Mouse (Mus musculus) telencephalon, adult 2 months (tissue): ENCODE results near the gene Adamts20.
A peak's percentile ranks its signal among the peaks of the same experiment; 100 is the strongest.

Experiments
- DNase-seq: peaks from one replicate; pipeline ENCODE4 v3.0.0-alpha.2; 2011; ENCODE audit warnings: low read depth, low spot score

The Adamts20 gene

DNA sequence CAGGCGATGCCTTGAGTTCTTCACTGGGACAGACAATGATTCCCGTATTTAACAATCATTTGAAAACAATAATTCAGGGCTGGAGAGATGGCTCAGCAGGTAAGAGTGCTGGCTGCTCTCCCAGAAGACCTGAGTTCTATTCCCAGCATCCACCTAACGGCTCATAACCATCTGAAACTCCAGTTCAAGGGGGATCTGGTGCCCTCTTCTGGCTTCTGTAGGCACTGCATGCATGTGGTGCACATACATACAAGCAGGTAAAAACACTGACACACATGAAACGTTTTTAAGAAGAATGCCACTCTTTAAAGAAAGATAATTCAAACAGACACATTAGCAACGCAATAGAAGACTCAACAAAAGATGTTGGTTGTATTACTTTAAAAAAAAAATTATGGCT, 120.9 kb downstream of the Adamts20 start:
- DNase-seq = no peak

DNA sequence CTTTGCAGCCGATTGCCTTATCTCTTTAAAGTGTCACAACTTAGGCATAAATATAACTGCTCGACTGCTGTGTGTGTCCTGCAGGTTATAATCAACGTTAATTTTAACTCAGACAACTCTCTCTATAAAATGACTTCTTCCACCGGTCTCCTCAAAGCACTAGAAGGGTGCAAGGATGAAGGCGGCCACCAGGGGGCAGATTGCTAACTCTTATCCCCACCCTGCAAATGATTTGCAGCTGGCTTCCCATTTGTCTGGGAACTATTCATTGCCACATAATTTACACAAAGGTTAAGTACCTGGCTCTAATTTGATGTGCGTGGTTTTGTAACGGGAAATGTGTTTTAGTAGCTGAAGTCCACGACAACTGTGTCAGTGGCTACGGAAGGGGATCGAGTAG, 122.9 kb downstream of the Adamts20 start:
- DNase-seq = peak; percentile 35

DNA sequence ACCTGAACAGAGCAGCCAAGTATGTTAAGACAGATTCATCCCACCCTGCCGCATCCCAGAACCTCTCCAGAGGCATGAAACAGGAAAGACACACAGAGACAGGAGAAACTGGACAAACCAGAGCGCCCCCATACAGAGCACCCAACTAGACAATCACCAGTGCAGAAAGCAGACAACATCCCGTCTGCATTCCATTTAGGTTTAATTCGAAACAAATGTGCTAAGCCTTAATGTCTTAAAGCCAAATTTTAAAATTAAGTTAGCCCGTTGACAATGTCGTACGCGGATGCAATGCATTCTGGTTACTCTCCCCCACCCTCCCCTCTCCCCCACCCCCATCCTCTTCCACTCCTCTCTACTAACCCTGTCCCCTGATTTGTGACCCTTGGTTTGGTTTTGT, 126.2 kb downstream of the Adamts20 start:
- no peak for DNase-seq

DNA sequence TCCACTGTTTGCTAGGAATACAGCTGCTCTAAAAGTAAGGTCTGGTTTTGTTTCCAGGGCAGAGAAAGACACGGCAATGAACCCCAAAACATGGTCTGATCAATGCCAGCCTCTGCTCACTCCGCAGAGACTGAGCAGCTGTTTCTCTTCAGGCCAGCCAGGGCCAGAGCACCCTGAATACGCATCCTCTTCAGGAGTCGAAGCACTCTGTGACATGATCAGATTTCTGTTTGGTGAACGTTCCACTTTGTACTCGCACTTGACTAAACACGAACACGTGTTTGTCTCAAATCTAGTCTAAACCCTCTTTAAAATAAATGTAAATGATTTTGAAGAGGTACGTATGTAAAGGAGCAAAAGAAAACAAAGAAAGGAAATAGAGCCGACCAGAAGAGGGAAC, 130.6 kb downstream of the Adamts20 start:
- no peak for DNase-seq

DNA sequence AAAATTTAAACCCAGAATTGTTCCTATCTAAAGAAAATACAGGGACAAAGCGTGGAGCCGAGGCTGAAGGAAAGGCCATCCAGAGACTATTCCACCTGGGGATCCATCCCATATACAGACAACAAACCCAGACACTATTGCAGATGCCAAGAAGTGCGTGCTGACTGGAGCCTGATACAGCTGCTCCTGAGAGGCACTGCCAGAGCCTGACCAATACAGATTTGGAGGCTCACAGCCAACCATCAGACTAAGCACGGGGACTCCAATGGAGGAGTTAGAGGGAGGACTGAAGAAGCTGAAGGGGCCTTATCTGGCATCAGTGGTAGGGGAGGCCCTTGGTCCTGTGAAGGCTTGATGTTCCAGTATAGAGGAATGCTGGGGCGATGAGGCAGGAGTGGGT, 138.6 kb downstream of the Adamts20 start:
- no peak for DNase-seq

DNA sequence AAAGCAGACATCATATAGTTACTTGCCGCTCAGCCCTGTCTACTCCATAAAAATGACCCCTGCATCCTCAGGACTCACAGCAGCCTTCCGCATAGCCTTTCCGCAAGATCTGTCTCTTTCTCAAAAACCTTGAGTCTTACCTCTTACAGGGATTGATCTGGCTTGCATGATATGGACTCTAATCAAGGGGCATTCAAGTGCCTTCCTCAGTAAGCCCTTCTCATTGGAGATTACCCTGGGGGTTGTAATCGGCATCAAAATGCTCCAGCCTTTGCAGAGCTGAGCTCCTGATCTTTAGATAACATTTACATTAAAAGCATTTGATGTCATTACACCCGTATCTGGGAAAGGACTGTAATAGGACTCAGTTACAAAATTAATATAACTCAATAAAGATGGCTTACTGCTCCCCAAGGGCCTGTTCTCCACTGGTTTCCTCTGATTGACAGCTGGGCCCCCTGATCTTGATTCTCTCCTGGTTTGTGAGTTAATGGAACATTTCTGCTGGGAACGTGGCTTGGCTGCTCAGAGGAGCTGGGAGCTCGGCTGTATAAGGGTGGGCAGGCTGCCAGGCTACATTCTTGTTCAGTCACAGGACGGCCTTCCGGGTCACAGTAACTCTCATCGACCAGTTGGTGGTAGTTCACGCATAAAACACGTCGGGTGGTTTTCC, 139.6 kb downstream of the Adamts20 start:
- DNase-seq = no peak

DNA sequence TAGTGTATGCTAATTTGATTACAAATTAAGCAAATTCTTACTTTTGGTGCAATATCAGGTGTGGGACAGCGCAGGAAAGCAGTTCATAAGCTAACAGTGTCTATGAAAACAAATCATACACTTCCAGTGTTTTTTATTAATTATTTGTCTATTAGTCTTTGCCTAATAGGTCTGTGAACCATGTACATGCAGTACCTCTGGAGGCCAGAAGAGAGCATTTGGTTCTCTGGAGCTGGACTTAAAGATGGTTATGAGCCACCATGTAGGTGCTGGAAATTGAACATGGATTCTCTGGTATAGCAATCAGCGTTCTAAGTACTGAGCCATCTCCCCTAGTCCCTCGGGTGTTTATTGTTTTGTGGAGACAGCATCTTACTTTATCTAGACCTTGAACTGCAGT, 149.0 kb downstream of the Adamts20 start:
- DNase-seq = no peak

DNA sequence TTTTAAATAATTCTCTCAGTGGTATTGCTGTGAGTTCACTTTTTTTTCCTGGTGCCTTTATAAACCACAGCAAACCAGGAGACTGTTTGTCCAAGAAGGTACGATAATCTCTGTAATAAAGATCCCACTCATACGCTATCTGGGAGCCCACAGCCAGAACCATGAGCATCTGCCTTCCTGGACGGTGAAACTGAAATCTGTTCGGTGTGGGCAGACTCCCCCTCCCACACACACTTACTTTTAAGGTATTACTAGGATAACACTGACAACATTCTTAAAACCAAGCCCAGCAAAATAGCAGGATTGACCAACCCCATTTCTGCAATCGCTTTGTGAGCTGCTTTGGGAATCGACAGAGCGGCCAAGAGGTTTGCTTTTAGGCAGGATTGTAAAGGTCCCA, 155.5 kb downstream of the Adamts20 start:
- DNase-seq = peak; percentile 42

DNA sequence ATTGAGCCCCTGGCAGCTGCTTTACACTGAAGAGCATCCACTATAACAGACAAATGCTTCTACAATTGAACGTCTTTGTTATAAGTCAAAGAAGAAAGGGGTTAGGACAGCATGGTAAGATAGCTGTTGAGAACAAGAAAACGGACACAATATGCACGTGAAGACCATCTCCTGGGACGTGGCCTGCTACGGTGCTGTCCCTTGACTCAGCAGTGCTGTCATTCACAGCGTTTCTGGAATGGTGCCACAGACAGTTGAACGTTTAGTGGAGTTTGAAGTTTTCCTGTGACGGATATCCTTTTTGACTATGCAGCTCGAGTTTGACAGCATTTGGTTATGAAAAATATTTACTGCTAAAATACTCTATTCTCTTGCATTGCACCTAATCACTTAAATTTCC, 157.3 kb downstream of the Adamts20 start:
- no peak for DNase-seq

DNA sequence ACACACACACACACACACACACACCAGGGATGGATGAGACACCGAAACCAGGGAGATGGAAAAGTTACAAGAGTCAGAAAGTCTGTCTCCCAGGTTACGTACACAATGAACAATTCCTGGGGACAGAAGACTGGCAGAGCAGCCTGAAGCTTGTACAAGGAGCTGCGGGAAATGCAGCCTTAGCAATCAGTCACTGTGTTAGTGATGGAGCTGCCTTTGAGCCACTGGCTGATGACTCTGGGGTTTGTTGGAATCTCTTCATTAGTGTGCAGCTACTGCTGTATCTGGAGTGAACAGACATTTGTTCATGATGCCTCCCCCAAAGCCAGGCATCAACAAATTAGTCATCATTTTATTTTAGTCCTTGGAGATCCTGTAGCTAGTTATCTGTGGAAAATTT, 162.1 kb downstream of the Adamts20 start:
- peak; percentile 32 for DNase-seq

DNA sequence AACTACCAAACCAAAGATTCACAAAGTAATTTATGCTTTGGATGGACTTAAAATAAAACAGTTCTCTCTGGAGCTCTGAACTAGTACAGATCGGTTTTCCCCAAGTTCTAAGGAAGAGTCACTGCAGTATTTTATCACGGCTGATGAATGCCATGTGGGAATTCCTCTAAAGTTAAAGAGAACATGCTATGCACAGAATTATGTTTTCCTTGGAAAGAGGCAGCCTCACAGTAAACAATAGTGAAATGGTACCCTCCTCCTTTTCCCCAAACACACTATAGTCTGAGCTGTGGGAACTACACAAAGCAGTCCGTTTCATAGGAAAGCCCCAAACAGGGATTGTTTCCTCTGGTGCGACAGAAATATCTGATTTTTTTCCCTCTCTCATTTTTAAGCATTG, 171.1 kb downstream of the Adamts20 start:
- no peak for DNase-seq

DNA sequence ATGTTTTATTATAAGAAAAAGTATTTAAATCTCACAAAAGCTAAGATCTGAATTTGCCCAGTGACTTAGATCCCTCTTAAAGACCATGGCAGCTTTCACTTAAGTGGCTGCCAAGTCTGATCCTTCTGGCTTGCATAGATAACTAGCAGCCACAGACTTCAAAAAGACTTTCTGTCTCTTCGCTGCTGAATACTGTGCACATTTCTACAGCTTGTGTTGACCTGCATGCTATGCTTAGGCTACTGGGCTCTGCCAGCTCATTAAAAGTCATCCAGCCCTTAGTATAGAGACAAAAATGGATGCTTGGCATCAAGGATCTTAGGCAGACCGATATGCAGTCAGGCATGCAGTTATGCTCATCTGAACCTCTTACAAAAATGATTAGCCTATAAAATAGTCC, 177.2 kb downstream of the Adamts20 start:
- no peak for DNase-seq

DNA sequence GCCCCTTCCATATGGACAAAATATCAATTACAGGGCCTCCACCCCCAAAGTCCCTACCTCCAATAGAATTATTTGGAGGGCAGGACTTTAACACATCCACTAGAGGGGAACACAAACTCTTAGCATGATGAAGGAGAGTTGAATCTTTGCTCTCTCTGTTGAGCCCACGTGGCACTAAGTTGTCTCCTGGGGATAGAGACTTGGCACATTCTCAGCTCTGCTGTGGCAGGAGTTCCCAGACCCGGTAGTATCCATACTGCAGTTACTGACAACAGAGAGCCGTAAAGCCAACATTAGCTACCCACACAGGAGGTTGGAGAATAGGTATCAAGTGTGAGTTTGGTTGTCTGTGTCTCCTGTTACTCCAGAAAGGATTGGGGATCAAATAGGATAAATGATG, 177.7 kb downstream of the Adamts20 start:
- DNase-seq = no peak

DNA sequence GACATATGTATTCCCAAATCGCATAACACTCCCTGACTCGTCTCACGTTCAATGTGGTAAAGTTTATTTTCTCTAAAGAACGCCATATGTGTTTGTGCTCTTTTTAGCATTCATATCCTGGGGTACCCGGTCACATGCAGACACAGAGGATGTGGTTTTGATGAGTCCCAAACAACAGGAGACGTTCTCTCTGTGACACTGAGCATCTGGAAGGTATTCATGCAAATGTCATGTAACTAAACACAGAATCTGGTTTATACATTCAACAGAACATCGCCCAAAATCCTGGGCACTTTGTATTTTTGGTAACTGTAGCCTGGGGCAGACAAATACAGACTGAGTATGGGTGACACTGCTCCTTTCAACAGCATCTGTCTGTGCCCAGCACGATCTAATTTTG, 188.8 kb downstream of the Adamts20 start:
- DNase-seq = peak; percentile 43

DNA sequence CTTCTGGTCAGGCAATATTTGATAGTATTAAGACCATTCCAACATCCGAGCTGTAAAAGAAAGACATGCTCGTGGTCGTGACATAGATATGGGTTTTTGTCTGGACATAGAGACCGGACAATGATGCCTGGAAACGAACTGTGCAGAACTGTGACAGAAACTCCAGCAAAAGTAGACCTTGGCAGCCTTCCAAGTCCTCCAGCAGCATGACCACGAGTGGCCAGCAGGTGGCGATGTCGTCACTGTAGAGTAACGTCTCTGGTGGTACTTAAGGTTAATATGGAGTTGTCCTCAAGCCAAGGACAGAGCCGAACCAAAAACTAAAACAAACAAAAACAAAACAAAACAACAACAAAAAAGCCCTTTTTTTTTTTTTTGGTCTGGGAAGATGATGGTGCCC, 199.6 kb downstream of the Adamts20 start:
- no peak for DNase-seq

DNA sequence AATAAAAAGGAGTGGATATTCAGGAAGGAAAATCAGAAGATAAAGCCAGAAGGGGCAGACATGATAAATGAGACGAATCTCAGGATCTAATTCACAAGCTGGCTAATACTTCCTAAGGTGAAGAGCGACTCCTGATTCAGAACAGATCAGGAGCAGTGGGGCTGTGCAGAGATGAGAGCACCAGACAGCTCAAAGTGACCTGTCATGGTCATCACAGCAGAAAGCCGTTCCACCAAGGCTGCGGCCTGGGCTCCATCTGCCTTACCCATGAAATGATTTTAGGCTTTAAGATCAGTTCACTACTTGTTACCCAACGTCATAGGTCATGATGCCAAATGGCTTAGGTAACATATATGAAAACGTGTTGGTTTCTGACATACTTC, 200.7 kb downstream of the Adamts20 start:
- no peak for DNase-seq

DNA sequence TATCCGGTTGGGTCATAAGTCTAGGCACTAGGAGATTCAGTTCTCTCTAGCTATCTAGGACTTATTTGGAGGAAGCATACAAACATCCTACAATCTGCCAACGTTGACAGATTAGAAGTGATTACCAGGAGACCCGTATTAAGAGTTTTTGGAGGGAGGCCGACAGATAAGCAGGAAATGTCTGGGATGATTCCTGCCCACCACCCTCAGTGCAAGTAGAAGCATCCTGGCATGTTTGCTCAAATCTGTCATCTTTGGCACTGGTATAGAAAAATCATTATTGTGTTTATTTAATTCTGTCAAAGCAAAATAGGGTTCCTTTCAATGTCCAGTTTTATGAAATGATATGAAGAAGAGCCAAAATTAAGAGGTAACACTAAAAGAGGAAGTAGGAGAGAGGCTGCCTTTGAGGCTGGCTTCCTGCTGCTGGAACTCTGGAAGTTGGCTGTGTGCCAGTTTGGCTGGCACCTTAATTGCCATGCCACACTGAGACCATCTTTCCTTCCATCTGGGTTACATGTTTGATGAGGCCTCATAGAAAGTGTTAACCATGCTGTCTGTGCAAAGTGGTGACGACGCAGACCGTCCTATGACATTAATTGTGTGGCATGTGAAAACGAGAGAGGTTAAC, 201.2 kb downstream of the Adamts20 start:
- DNase-seq = no peak

DNA sequence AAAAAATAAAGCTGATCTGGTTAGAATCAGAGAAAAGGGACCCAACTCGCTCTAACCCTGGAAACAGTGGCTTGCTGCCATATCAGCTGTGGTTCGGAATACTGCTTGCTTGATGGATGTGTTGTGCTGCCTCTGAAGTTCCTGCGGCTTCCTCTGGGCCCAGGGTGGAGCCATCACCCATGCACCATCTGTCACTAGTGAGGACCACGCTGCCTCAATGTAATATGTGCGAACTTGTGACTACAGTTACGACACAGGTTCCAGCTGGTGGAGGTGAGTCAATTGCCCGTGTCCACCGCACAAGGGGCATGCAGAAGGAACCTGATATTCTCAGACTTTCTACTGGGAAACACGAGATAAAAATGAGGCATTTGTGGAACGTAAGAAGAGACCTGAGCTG, 202.0 kb downstream of the Adamts20 start:
- no peak for DNase-seq

DNA sequence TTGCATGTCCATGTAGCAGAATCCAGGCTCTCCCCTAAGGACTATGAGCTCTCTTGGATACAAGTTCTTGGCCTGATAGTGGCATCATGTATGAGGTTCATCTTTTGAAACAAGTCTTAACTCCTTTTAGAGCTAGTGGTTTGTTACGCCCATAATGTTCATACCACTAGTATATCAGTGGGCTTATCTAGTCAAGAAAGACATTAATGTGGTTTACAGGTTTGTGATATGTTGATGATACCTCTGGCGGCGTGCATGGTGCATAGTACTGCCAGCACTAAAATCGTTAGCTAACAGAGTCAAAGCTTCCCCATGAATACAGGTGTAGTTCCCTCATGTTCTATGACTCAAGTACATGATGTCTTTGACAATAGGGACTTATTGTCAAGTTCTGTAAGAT, 205.7 kb downstream of the Adamts20 start:
- no peak for DNase-seq

DNA sequence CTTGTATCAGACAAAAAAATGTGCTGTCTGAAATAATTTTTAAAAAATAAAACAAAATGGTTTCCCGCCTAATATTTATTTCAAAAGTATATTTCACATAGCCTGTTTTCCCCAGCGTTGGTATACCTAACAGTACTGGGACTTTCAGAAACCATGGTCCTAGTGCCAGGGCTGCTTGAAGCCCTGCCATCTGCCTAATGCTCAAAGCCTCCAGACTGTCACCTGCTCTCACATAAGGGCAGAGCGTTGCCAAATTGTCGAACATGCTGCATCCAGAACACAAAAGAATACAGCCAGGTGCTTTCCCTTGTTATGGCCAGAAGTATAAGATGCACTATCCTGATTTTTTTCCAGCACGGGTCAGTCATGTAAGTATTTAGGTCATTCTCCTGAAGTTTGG, 209.7 kb downstream of the Adamts20 start:
- DNase-seq = no peak

DNA sequence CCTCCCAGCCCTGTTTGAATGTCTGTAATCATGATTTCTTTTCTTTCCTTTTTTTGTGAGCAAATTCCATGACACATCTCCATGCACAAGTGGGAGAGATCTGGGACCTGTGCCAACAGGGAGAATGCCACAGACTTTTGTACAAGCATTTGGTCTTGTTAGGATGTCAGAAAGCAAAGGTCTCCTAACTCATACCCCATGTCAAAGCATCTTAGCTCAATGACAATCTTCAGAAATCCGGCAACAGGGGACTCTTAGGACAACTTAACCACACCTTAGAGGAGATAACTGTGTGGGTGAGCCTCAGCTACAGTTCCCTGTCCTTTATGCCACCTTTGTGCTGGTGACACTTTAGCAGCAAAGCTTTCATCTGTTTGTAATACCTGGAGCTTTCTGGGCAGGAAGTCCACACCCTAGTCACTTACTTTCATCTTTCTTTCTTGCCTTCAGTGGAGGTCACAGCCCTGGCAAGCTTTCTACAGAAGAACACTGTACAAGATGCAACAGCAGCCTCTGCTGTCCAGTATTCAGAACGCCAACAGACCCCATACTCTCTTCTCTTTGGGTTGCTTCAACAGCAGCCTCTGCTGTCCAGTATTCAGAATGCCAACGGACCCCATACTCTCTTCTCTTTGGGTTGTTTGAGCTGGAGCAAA, 210.2 kb downstream of the Adamts20 start:
- DNase-seq = no peak

DNA sequence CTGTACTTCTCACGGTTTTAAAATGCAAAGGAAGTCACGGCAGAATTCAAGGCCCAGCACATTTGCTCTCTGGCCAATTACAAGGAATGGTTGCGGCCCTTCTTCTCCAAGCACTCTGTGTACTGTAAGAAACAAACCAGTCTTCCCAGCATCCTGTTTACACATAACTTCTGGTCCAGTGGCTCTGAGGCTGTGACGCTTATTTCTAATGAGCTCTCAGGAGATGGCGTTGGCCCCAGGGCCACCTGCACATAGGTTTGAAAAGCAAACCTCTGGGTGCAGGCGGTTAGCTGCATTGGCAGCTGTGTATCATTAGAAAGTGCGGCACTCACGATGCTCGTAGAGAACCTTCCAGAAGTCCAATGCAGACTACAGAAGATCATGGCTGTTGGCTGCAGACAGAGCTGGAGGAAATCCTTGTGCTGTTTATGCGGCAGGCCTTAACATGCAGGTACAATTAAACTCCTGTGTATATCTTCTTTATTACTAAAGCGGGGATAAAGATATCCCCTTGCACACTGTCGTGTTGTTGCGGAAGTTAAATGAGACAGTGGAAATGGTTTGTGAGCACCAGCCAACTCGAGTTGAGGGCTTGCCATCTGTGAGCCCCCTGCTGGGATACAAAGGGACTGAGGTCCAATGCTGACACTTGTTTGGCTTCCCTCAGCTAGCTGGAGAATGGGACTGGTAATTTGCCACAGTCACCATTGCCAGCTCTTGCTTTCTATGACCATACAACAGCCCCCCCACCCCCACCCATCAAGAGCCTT, 210.9 kb downstream of the Adamts20 start:
- DNase-seq = no peak
